Mouse (Mus musculus) MEL (cell line): ENCODE measurements at regions not wholly inside any gene's neighbourhood (a gene's known extent, or its start where the extent isn't known, plus 50 kb on each side); places are given as distances from the start of the nearest gene placed in this dataset.

ENCODE experiments used
- DNase-seq: peaks from one replicate; pipeline ENCODE4 v3.0.0; 2011; ENCODE audit warnings: low read depth, low spot score
- H3K27ac ChIP-seq: 2 replicates; pipeline ENCODE4 v1.5.1; 2012; ENCODE audit warnings: low read depth, mild to moderate bottlenecking, control low read depth, low read length, moderate library complexity; ENCODE audit not compliant: control insufficient read depth
- H3K27me3 ChIP-seq, 2 experiments: fragments of 150-350 bp in 1 of 2; sonication (generic) in 1 of 2; 2 replicates each; pipeline ENCODE4 v1.6.1; 2012; ENCODE audit warnings: low read length in 2 of 2, mild to moderate bottlenecking in 2 of 2, improper control_type of control experiment in 1 of 2, moderate library complexity in 1 of 2; ENCODE audit not compliant: insufficient read depth in 2 of 2, control insufficient read depth in 1 of 2
- H3K36me3 ChIP-seq, 2 experiments: 2 replicates each; pipeline ENCODE4 v1.6.1; 2012 to 2014; ENCODE audit warnings: low read length in 2 of 2, improper control_type of control experiment in 1 of 2, inconsistent platforms in 1 of 2, mild to moderate bottlenecking in 1 of 2; ENCODE audit not compliant: insufficient read depth in 2 of 2, control insufficient read depth in 1 of 2
- H3K4me1 ChIP-seq, 2 experiments: fragments of 150-350 bp in 1 of 2; sonication (generic) in 1 of 2; 2 replicates each; pipeline ENCODE4 v1.6.1; 2012; ENCODE audit warnings: low read length in 2 of 2, improper control_type of control experiment in 1 of 2, mild to moderate bottlenecking in 1 of 2; ENCODE audit not compliant: insufficient read depth in 2 of 2, control insufficient read depth in 1 of 2
- H3K4me3 ChIP-seq, 2 experiments: fragments of 150-350 bp in 1 of 2; sonication (generic) in 1 of 2; 2 replicates each; pipeline ENCODE4 v1.5.1; 2012; ENCODE audit warnings: low read depth in 2 of 2, low read length in 2 of 2, mild to moderate bottlenecking in 2 of 2, moderate library complexity in 2 of 2, control low read depth in 1 of 2, improper control_type of control experiment in 1 of 2; ENCODE audit not compliant: control insufficient read depth in 1 of 2, insufficient read depth in 1 of 2
- H3K79me2 ChIP-seq: 2 replicates; pipeline ENCODE4 v1.6.1; 2012; ENCODE audit warnings: mild to moderate bottlenecking, low read length, moderate library complexity; ENCODE audit not compliant: control insufficient read depth, poor library complexity, insufficient read depth
- H3K9ac ChIP-seq: 2 replicates; pipeline ENCODE4 v1.6.1; 2012; ENCODE audit warnings: low read depth, mild to moderate bottlenecking, control low read depth, low read length, moderate library complexity; ENCODE audit not compliant: control insufficient read depth, poor library complexity, severe bottlenecking
- H3K9me3 ChIP-seq: fragments of 150-350 bp; sonication (generic); replicated peaks from 2 replicates; pipeline ENCODE4 v1.6.1; 2012; ENCODE audit warnings: mild to moderate bottlenecking, low read length, improper control_type of control experiment, moderate library complexity; ENCODE audit not compliant: insufficient read depth
- BHLHE40 ChIP-seq: IDR thresholded peaks from 2 replicates; pipeline ENCODE4 v1.6.1; 2012; ENCODE audit warnings: low read depth, mild to moderate bottlenecking, inconsistent platforms, low read length, improper control_type of control experiment, borderline replicate concordance
- CHD1 ChIP-seq: IDR thresholded peaks from 2 replicates; pipeline ENCODE4 v1.6.1; 2012; ENCODE audit warnings: low read depth, mild to moderate bottlenecking, inconsistent platforms, low read length, improper control_type of control experiment
- CTCF ChIP-seq, 3 experiments: IDR thresholded peaks in 2 of 3; conservative IDR thresholded peaks in 1 of 3; 2 replicates each; pipeline ENCODE4 v1.5.1; 2011 to 2012; ENCODE audit warnings: low read length in 3 of 3, low read depth in 2 of 3, mild to moderate bottlenecking in 2 of 3, improper control_type of control experiment in 1 of 3, inconsistent platforms in 1 of 3, mixed read lengths in 1 of 3, moderate library complexity in 1 of 3; ENCODE audit not compliant: control insufficient read depth in 1 of 3, insufficient read depth in 1 of 3, poor library complexity in 1 of 3, severe bottlenecking in 1 of 3
- ELF1 ChIP-seq: IDR thresholded peaks from 2 replicates; pipeline ENCODE4 v1.6.1; 2014; ENCODE audit warnings: low read depth, mild to moderate bottlenecking, inconsistent platforms, low read length, improper control_type of control experiment, moderate library complexity
- EP300 ChIP-seq, 2 experiments: IDR thresholded peaks; 2 replicates each; pipeline ENCODE4 v1.6.1; 2011; ENCODE audit warnings: improper control_type of control experiment in 2 of 2, low read length in 2 of 2, low read depth in 1 of 2, mild to moderate bottlenecking in 1 of 2
- ETS1 ChIP-seq: IDR thresholded peaks from 2 replicates; pipeline ENCODE4 v1.6.1; 2012; ENCODE audit warnings: low read depth, mild to moderate bottlenecking, inconsistent platforms, low read length, improper control_type of control experiment, moderate library complexity
- GATA1 ChIP-seq: IDR thresholded peaks from 2 replicates; pipeline ENCODE4 v1.6.1; 2011; ENCODE audit warnings: low read depth, low read length, improper control_type of control experiment
- HCFC1 ChIP-seq: IDR thresholded peaks from 2 replicates; pipeline ENCODE4 v1.6.1; 2012; ENCODE audit warnings: low read depth, mild to moderate bottlenecking, inconsistent platforms, low read length, improper control_type of control experiment, moderate library complexity
- JUND ChIP-seq: IDR thresholded peaks from 2 replicates; pipeline ENCODE4 v1.6.1; 2011; ENCODE audit warnings: low read depth, mild to moderate bottlenecking, improper control_type of control experiment, low read length
- KAT2A ChIP-seq: conservative IDR thresholded peaks from 2 replicates; pipeline ENCODE4 v1.6.1; 2012; ENCODE audit warnings: low read depth, low read length, improper control_type of control experiment, inconsistent platforms
- MAFK ChIP-seq: IDR thresholded peaks from 2 replicates; pipeline ENCODE4 v1.6.1; 2011; ENCODE audit warnings: low read depth, mild to moderate bottlenecking, low read length, improper control_type of control experiment, borderline replicate concordance
- MAX ChIP-seq: IDR thresholded peaks from 2 replicates; pipeline ENCODE4 v1.6.1; 2011; ENCODE audit warnings: low read length, improper control_type of control experiment
- MEF2A ChIP-seq: IDR thresholded peaks from 2 replicates; pipeline ENCODE4 v1.6.1; 2014; ENCODE audit warnings: low read depth, mild to moderate bottlenecking, inconsistent platforms, low read length, improper control_type of control experiment; ENCODE audit not compliant: poor library complexity, insufficient replicate concordance, severe bottlenecking; ENCODE audit errors: extremely low read depth
- MXI1 ChIP-seq: IDR thresholded peaks from 2 replicates; pipeline ENCODE4 v1.6.1; 2011; ENCODE audit warnings: mild to moderate bottlenecking, low read depth, low read length, improper control_type of control experiment
- MYB ChIP-seq: IDR thresholded peaks from 2 replicates; pipeline ENCODE4 v1.6.1; 2011; ENCODE audit warnings: mild to moderate bottlenecking, low read depth, low read length, improper control_type of control experiment
- MYC ChIP-seq: IDR thresholded peaks from 2 replicates; pipeline ENCODE4 v1.6.1; 2011; ENCODE audit warnings: low read depth, mild to moderate bottlenecking, low read length, improper control_type of control experiment, moderate library complexity
- NRF1 ChIP-seq: IDR thresholded peaks from 2 replicates; pipeline ENCODE4 v1.6.1; 2014; ENCODE audit warnings: low read depth, mild to moderate bottlenecking, inconsistent platforms, low read length, improper control_type of control experiment, moderate library complexity; ENCODE audit not compliant: poor library complexity, insufficient read depth, severe bottlenecking
- POLR2A ChIP-seq, 2 experiments: IDR thresholded peaks; 2 replicates each; pipeline ENCODE4 v1.6.1; 2011 to 2012; ENCODE audit warnings: low read length in 2 of 2, mild to moderate bottlenecking in 2 of 2, control low read depth in 1 of 2, improper control_type of control experiment in 1 of 2, low read depth in 1 of 2, moderate library complexity in 1 of 2; ENCODE audit not compliant: control insufficient read depth in 1 of 2, insufficient read depth in 1 of 2, poor library complexity in 1 of 2
- POLR2AphosphoS5 ChIP-seq: IDR thresholded peaks from 2 replicates; pipeline ENCODE4 v1.6.1; 2012; ENCODE audit warnings: low read depth, borderline replicate concordance, mild to moderate bottlenecking, inconsistent platforms, low read length, moderate library complexity, mixed read lengths
- RAD21 ChIP-seq: IDR thresholded peaks from 2 replicates; pipeline ENCODE4 v1.6.1; 2011; ENCODE audit warnings: mild to moderate bottlenecking, low read depth, low read length, improper control_type of control experiment
- RCOR1 ChIP-seq: IDR thresholded peaks from 2 replicates; pipeline ENCODE4 v1.6.1; 2012; ENCODE audit warnings: low read depth, mild to moderate bottlenecking, inconsistent platforms, low read length, improper control_type of control experiment
- SIN3A ChIP-seq: IDR thresholded peaks from 2 replicates; pipeline ENCODE4 v1.6.1; 2012; ENCODE audit warnings: low read length, improper control_type of control experiment, inconsistent platforms
- SMC3 ChIP-seq: IDR thresholded peaks from 2 replicates; pipeline ENCODE4 v1.6.1; 2011; ENCODE audit warnings: low read depth, low read length, improper control_type of control experiment
- TBP ChIP-seq: IDR thresholded peaks from 2 replicates; pipeline ENCODE4 v1.8.0; 2011; ENCODE audit warnings: low read depth, low read length, improper control_type of control experiment
- UBTF ChIP-seq: IDR thresholded peaks from 2 replicates; pipeline ENCODE4 v1.6.1; 2012; ENCODE audit warnings: low read depth, mild to moderate bottlenecking, inconsistent platforms, low read length, improper control_type of control experiment, moderate library complexity, borderline replicate concordance; ENCODE audit not compliant: insufficient read depth
- ZKSCAN1 ChIP-seq: IDR thresholded peaks from 2 replicates; pipeline ENCODE4 v1.6.1; 2012; ENCODE audit warnings: low read depth, mild to moderate bottlenecking, inconsistent platforms, low read length, improper control_type of control experiment, moderate library complexity
- ZNF384 ChIP-seq: IDR thresholded peaks from 2 replicates; pipeline ENCODE4 v1.6.1; 2012; ENCODE audit warnings: low read depth, mild to moderate bottlenecking, inconsistent platforms, low read length, improper control_type of control experiment

- H3K36me3 ChIP-seq = no peaks in the 10 kb centered on the region
- no peaks in the 10 kb centered on the region for H3K27me3 ChIP-seq
- no peaks in the 10 kb centered on the region for H3K79me2 ChIP-seq
- no peak overlapping the region for H3K9ac ChIP-seq
- DNase-seq = no peak
- H3K4me1 ChIP-seq = no peaks in the 10 kb centered on the region
- no peak for TF ChIP-seq RAD21
- TF ChIP-seq MAX = no peak
- no peak for TF ChIP-seq EP300 (IDR thresholded peaks at IDR 0.05; ENCODE audit: low read depth in 1 of 2, low read length in 2 of 2)
- TF ChIP-seq ZKSCAN1 = no peak
- no peak for TF ChIP-seq RCOR1
- no peak for TF ChIP-seq ETS1
- no peak for TF ChIP-seq MYB
- TF ChIP-seq HCFC1 = no peak
- no peak for TF ChIP-seq JUND
- TF ChIP-seq SMC3 = no peak
- TF ChIP-seq MXI1 = no peak
- TF ChIP-seq ELF1 = no peak
- TF ChIP-seq KAT2A = no peak
- no peak overlapping the region for H3K27ac ChIP-seq
- no peaks in the 10 kb centered on the region for H3K9me3 ChIP-seq
- H3K4me3 ChIP-seq = no peak overlapping the region
These were observed 149.6 kb downstream of the Tfap2c start for GRCm38 (mm10) chr2:172698961-172699360.

GRCm38 (mm10) chr2:172699654-172700053 lies 150.3 kb downstream of the Tfap2c start:
- no peaks in the 10 kb centered on the region for H3K36me3 ChIP-seq
- H3K4me3 ChIP-seq = no peak overlapping the region
- no peaks in the 10 kb centered on the region for H3K4me1 ChIP-seq
- no peaks in the 10 kb centered on the region for H3K9me3 ChIP-seq
- TF ChIP-seq CTCF (IDR thresholded peaks at IDR 0.05 in 2 of 3, conservative IDR thresholded peaks at IDR 0.05 in 1 of 3; ENCODE audit: control insufficient read depth in 1 of 3, insufficient read depth in 1 of 3, low read depth in 2 of 3, low read length in 3 of 3, poor library complexity in 1 of 3, severe bottlenecking in 1 of 3) (no peak), JUND (no peak), MYB (no peak), POLR2AphosphoS5 (no peak), MAFK (no peak), MEF2A (no peak), TBP (no peak), ZNF384 (no peak), KAT2A (no peak), CHD1 (no peak), ELF1 (no peak), NRF1 (no peak), POLR2A (IDR thresholded peaks at IDR 0.05; ENCODE audit: control insufficient read depth in 1 of 2, insufficient read depth in 1 of 2, low read depth in 1 of 2, low read length in 2 of 2, poor library complexity in 1 of 2) (no peak), BHLHE40 (no peak), RCOR1 (no peak), UBTF (no peak), SIN3A (no peak), MYC (no peak), GATA1 (no peak), MAX (no peak)
- H3K9ac ChIP-seq = no peak overlapping the region
- no peaks in the 10 kb centered on the region for H3K79me2 ChIP-seq
- no peak overlapping the region for H3K27ac ChIP-seq
- no peak for DNase-seq
- no peaks in the 10 kb centered on the region for H3K27me3 ChIP-seq
